Mouse (Mus musculus): ENCODE results near the gene Il13ra1. TPM values are rescaled to one million over a fixed set of nuclear protein-coding genes. Genes with fewer than 3 reads are reported as not detected.

The Il13ra1 gene
- total RNA-seq (2021): 1 to 10 TPM; 3.4 to 4.6 TPM
- long read RNA-seq, experiment 1, transcript Il13ra1-201 (11 exons, 3,712 nt): major isoform, 9 of 11 reads
- long read RNA-seq, experiment 1, partial matches to known transcripts: 0 of 11 reads
- long read RNA-seq, experiment 1, other reads (novel, unspliced or antisense): 2 of 11 reads
- long read RNA-seq, experiment 2, partial matches to known transcripts: 0 of 6 reads
- long read RNA-seq, experiment 2, other reads (novel, unspliced or antisense): 3 of 6 reads

- Histone ChIP-seq H3K27ac (no peak within 1 kb of the TSS; the same call in 1 of the 2 replicates), H3K4me3 (peak within 1 kb of the TSS; percentile 57)
- TF ChIP-seq CTCF (conservative IDR thresholded peaks at IDR 0.05): no peak
- DNase-seq (ENCODE audit: low spot score in 2 of 2): no peak
These were observed at the start of gene Il13ra1 for GRCm38 (mm10) chrX:36111622-36112421. Gene Il13ra1, plus strand, starts transcription at chrX:36112110.

- Histone ChIP-seq H3K4me3 (no peak overlapping the region), H3K27ac (no peak overlapping the region)
- DNase-seq (ENCODE audit: low spot score in 2 of 2): no peak
- TF ChIP-seq CTCF (conservative IDR thresholded peaks at IDR 0.05): no peak
These were observed 37.9 kb upstream of the Il13ra1 start for GRCm38 (mm10) chrX:36073997-36074396.

- DNase-seq (ENCODE audit: low spot score in 2 of 2): no peak
- no peak overlapping the region for H3K4me3 ChIP-seq
- no peak overlapping the region for H3K27ac ChIP-seq
- no peak for TF ChIP-seq CTCF (conservative IDR thresholded peaks at IDR 0.05)
These were observed 34.7 kb upstream of the Il13ra1 start for GRCm38 (mm10) chrX:36077164-36077563.

- Histone ChIP-seq H3K4me3 (no peak overlapping the region), H3K27ac (no peak overlapping the region)
- DNase-seq (ENCODE audit: low spot score in 2 of 2): no peak
- TF ChIP-seq CTCF (conservative IDR thresholded peaks at IDR 0.05): no peak
These were observed 29.0 kb upstream of the Il13ra1 start for GRCm38 (mm10) chrX:36082917-36083316.

- DNase-seq (ENCODE audit: low spot score in 2 of 2): no peak
- no peak overlapping the region for H3K4me3 ChIP-seq
- no peak overlapping the region for H3K27ac ChIP-seq
- no peak for TF ChIP-seq CTCF (conservative IDR thresholded peaks at IDR 0.05)
These were observed 23.2 kb upstream of the Il13ra1 start for GRCm38 (mm10) chrX:36088464-36089256.

GRCm38 (mm10) chrX:36100883-36101282 lies 11.0 kb upstream of the Il13ra1 start:
- H3K4me3 ChIP-seq: no peak overlapping the region
- H3K27ac ChIP-seq: no peak overlapping the region
- no peak for DNase-seq (ENCODE audit: low spot score in 2 of 2)
- no peak for TF ChIP-seq CTCF (conservative IDR thresholded peaks at IDR 0.05)

- no peak for DNase-seq (ENCODE audit: low spot score in 2 of 2)
- no peak for TF ChIP-seq CTCF (conservative IDR thresholded peaks at IDR 0.05)
- no peak overlapping the region for H3K27ac ChIP-seq
- no peak overlapping the region for H3K4me3 ChIP-seq
These were observed 10.6 kb upstream of the Il13ra1 start for GRCm38 (mm10) chrX:36101318-36101717.

GRCm38 (mm10) chrX:36108601-36109000 lies 3.3 kb upstream of the Il13ra1 start:
- no peak overlapping the region for H3K4me3 ChIP-seq

GRCm38 (mm10) chrX:36112422-36112750 lies 476 bp downstream of the Il13ra1 start:
- Histone ChIP-seq H3K4me3 (peak overlapping the region; percentile 57), H3K27ac (no peak overlapping the region)
- no peak for DNase-seq (ENCODE audit: low spot score in 2 of 2)
- no peak for TF ChIP-seq CTCF (conservative IDR thresholded peaks at IDR 0.05)

More at GRCm38 (mm10) chrX:36108601-36109000, 3.3 kb upstream of the Il13ra1 start:
- no peak for DNase-seq (ENCODE audit: low spot score in 2 of 2)
- TF ChIP-seq CTCF (conservative IDR thresholded peaks at IDR 0.05): 0 out of 2 replicates have a peak, but pooled peaks have one; percentile 13
- no peak overlapping the region for H3K27ac ChIP-seq

- Histone ChIP-seq H3K4me3 (no peak overlapping the region), H3K27ac (no peak overlapping the region)
- no peak for TF ChIP-seq CTCF (conservative IDR thresholded peaks at IDR 0.05)
- DNase-seq (ENCODE audit: low spot score in 2 of 2): no peak
These were observed 3.3 kb downstream of the Il13ra1 start for GRCm38 (mm10) chrX:36115171-36115570.

- Histone ChIP-seq H3K4me3 (no peak overlapping the region), H3K27ac (no peak overlapping the region)
- no peak for DNase-seq (ENCODE audit: low spot score in 2 of 2)
- no peak for TF ChIP-seq CTCF (conservative IDR thresholded peaks at IDR 0.05)
These were observed 17.3 kb downstream of the Il13ra1 start for GRCm38 (mm10) chrX:36129037-36129770.

GRCm38 (mm10) chrX:36129771-36130108 lies 17.8 kb downstream of the Il13ra1 start:
- no peak for TF ChIP-seq CTCF (conservative IDR thresholded peaks at IDR 0.05)
- no peak overlapping the region for H3K27ac ChIP-seq
- no peak overlapping the region for H3K4me3 ChIP-seq
- no peak for DNase-seq (ENCODE audit: low spot score in 2 of 2)

All from layer of hippocampus, adult 2 months (tissue).